18 mouse cellular contexts compared by ENCODE assay signal in the genomic region with DNA sequence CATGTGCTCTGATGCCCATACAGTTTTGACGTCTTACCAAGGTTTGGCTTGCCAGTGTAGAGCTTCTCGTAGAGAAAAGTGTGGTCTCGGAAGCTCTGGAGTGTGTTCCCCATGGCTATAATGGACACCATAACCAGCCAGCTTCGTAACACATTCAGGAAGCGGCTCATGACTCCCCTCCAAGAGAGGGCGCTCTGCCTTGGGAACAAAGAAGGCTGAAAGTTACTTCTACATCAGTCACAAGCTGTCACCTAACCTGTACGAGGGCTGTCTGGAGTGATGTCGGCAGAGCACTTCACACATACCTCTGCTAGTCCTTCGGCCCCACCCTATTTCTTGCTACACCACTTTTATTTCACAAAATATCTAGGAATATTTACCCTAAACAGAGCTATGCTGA. TPM values are rescaled to one million over a fixed set of nuclear protein-coding genes. Genes with fewer than 3 reads are reported as not detected.
DNase-seq lines count a peak whose midpoint lies in the region; ATAC-seq and TF ChIP-seq lines count a peak whose summit lies in the region.
"Had no signal": no experiment of that assay in that cellular context is flagged by ENCODE, and none has a peak within 500 bp of the region (broad histone marks: within the 10 kb centered on the region; RNA-seq: fewer than 3 reads in every experiment).

No protein-coding gene starts in this region.

- peaks cover 3% of the 10 kb centered on the region; the same call in 1 of the 2 replicates for H3K4me1 ChIP-seq in forebrain, postnatal 0 days (ENCODE audit: insufficient read depth)
- H3K4me1 ChIP-seq in forebrain, embryonic 14.5 days (ENCODE audit: control insufficient read depth, insufficient read depth, low read length), result peaks cover 14% of the 10 kb centered on the region; the same call in 1 of the 2 replicates
- peaks cover 8 to 12% of the 10 kb centered on the region in 2 experiments; a peak in 3 of 4 replicates for H3K4me1 ChIP-seq in liver, embryonic 14.5 days (replicated peaks; ENCODE audit: control insufficient read depth in 2 of 2, insufficient read depth in 2 of 2, low read length in 1 of 2)
- H3K4me1 ChIP-seq in liver, embryonic 11.5 days (replicated peaks; ENCODE audit: control insufficient read depth, insufficient read depth, low read length), result peaks cover 4% of the 10 kb centered on the region; the same call in 1 of the 2 replicates
- H3K4me1 ChIP-seq in ES-Bruce4 (ENCODE audit: control insufficient read depth, insufficient read depth, low read length), result no peaks in the 10 kb centered on the region
- H3K4me1 ChIP-seq in midbrain, embryonic 13.5 days (replicated peaks), result peaks cover 34% of the 10 kb centered on the region

- H3K4me3 ChIP-seq in forebrain, postnatal 0 days (ENCODE audit: low read depth, low read length), result no peak overlapping the region
- no peak overlapping the region for H3K4me3 ChIP-seq in forebrain, embryonic 14.5 days (ENCODE audit: low read depth, low read length)
- H3K4me3 ChIP-seq in liver, embryonic 14.5 days (ENCODE audit: insufficient read depth in 1 of 2, low read depth in 2 of 2, low read length in 2 of 2), result no peak overlapping the region
- no peak overlapping the region for H3K4me3 ChIP-seq in liver, embryonic 11.5 days (ENCODE audit: low read depth, low read length)
- no peak overlapping the region for H3K4me3 ChIP-seq in ES-Bruce4 (ENCODE audit: low read depth, low read length)
- H3K4me3 ChIP-seq in midbrain, embryonic 13.5 days (replicated peaks), result no peak overlapping the region
- H3K4me3 ChIP-seq: forebrain, embryonic 13.5 days; heart, adult 2 months; hindbrain, embryonic 15.5 days; midbrain, embryonic 10.5 days; stomach, embryonic 15.5 days had no signal

- WGBS in forebrain, postnatal 0 days, result 76% methylated on average over 9 of the region's 9 CpGs
- 77% methylated on average over 9 of the region's 9 CpGs for WGBS in forebrain, embryonic 14.5 days
- 83% methylated on average over 9 of the region's 9 CpGs for WGBS in liver, embryonic 14.5 days (ENCODE audit: insufficient replicate concordance)
- WGBS in liver, embryonic 11.5 days, result 83% methylated on average over 9 of the region's 9 CpGs
- 77% methylated on average over 9 of the region's 9 CpGs for WGBS in midbrain, embryonic 13.5 days

- H3K9ac ChIP-seq in forebrain, postnatal 0 days, result no peak overlapping the region
- H3K9ac ChIP-seq in forebrain, embryonic 14.5 days (ENCODE audit: low read length), result no peak overlapping the region
- H3K9ac ChIP-seq in liver, embryonic 14.5 days (replicated peaks), result no peak overlapping the region
- H3K9ac ChIP-seq in liver, embryonic 11.5 days (ENCODE audit: low read depth, low read length), result no peak overlapping the region
- H3K9ac ChIP-seq in ES-Bruce4 (ENCODE audit: low read depth, poor library complexity, severe bottlenecking), result no peak overlapping the region
- no peak overlapping the region for H3K9ac ChIP-seq in midbrain, embryonic 13.5 days (replicated peaks)
- H3K9ac ChIP-seq: forebrain, embryonic 13.5 days; hindbrain, embryonic 15.5 days; stomach, embryonic 15.5 days had no signal

- no peak for DNase-seq in forebrain, postnatal 0 days
- DNase-seq in forebrain, embryonic 14.5 days (ENCODE audit: low spot score), result no peak
- no peak for DNase-seq in liver, embryonic 14.5 days (ENCODE audit: low read depth in 3 of 3, low spot score in 3 of 3)
- no peak for DNase-seq in liver, embryonic 11.5 days (ENCODE audit: low spot score)
- DNase-seq in lung, postnatal 14 days, result peak; percentile 22
- no peak for DNase-seq in right cerebral cortex, adult 2 months (ENCODE audit: low spot score in 2 of 2)
- DNase-seq: adrenal gland, postnatal 14 days; cerebellum, postnatal 25 days; heart, postnatal 10 days; kidney, postnatal 10 days; left cerebral cortex, postnatal 4 days had no signal

- no peak for TF ChIP-seq POLR2A in ES-Bruce4 (IDR thresholded peaks at IDR 0.05; ENCODE audit: insufficient read depth, low read length)

- H3K27me3 ChIP-seq in forebrain, postnatal 0 days (ENCODE audit: insufficient read depth, low read length), result no peaks in the 10 kb centered on the region
- H3K27me3 ChIP-seq in forebrain, embryonic 14.5 days (replicated peaks; ENCODE audit: control insufficient read depth, insufficient read depth, low read length), result no peaks in the 10 kb centered on the region
- no peaks in the 10 kb centered on the region for H3K27me3 ChIP-seq in liver, embryonic 14.5 days (ENCODE audit: control insufficient read depth, insufficient read depth, low read length)
- H3K27me3 ChIP-seq in liver, embryonic 11.5 days (replicated peaks; ENCODE audit: control insufficient read depth, insufficient read depth, low read length), result no peaks in the 10 kb centered on the region
- H3K27me3 ChIP-seq in ES-Bruce4 (ENCODE audit: control insufficient read depth, insufficient read depth, low read length, poor library complexity, severe bottlenecking), result no peaks in the 10 kb centered on the region
- no peaks in the 10 kb centered on the region for H3K27me3 ChIP-seq in midbrain, embryonic 13.5 days
- H3K27me3 ChIP-seq: forebrain, embryonic 13.5 days; hindbrain, embryonic 15.5 days; stomach, embryonic 15.5 days had no signal

- no peak overlapping the region for H3K4me2 ChIP-seq in forebrain, postnatal 0 days (ENCODE audit: low read depth)
- H3K4me2 ChIP-seq in forebrain, embryonic 14.5 days (ENCODE audit: low read length), result no peak overlapping the region
- H3K4me2 ChIP-seq in liver, embryonic 14.5 days (ENCODE audit: low read depth), result no peak overlapping the region
- no peak overlapping the region for H3K4me2 ChIP-seq in liver, embryonic 11.5 days
- no peak overlapping the region for H3K4me2 ChIP-seq in midbrain, embryonic 13.5 days (replicated peaks)
- H3K4me2 ChIP-seq: forebrain, embryonic 13.5 days; stomach, embryonic 15.5 days had no signal

- TF ChIP-seq EP300 in liver, embryonic 14.5 days (IDR thresholded peaks at IDR 0.05; ENCODE audit: low read depth), result no peak
- TF ChIP-seq EP300 in ES-Bruce4 (IDR thresholded peaks at IDR 0.05; ENCODE audit: insufficient read depth, low read depth, low read length), result no peak

- ATAC-seq in forebrain, postnatal 0 days, result no peak
- ATAC-seq in forebrain, embryonic 14.5 days, result no peak
- no peak for ATAC-seq in liver, embryonic 14.5 days (ENCODE audit: insufficient read depth)
- no peak for ATAC-seq in liver, embryonic 11.5 days (replicated peaks; ENCODE audit: low FRiP score)
- ATAC-seq in midbrain, embryonic 13.5 days, result no peak
- ATAC-seq: forebrain, embryonic 13.5 days had no signal

- no peak overlapping the region for H3K27ac ChIP-seq in forebrain, postnatal 0 days (ENCODE audit: low read depth, low read length)
- no peak overlapping the region for H3K27ac ChIP-seq in forebrain, embryonic 14.5 days (ENCODE audit: low read depth, low read length)
- no peak overlapping the region for H3K27ac ChIP-seq in liver, embryonic 14.5 days
- H3K27ac ChIP-seq in liver, embryonic 11.5 days (ENCODE audit: low read depth, low read length), result no peak overlapping the region
- no peak overlapping the region for H3K27ac ChIP-seq in ES-Bruce4 (ENCODE audit: insufficient read depth, low read length)
- H3K27ac ChIP-seq in midbrain, embryonic 13.5 days, result no peak overlapping the region
- H3K27ac ChIP-seq: forebrain, embryonic 13.5 days; heart, adult 2 months; hindbrain, embryonic 15.5 days; midbrain, embryonic 10.5 days; stomach, embryonic 15.5 days had no signal

- H3K9me3 ChIP-seq in forebrain, postnatal 0 days (ENCODE audit: low read length), result no peaks in the 10 kb centered on the region
- no peaks in the 10 kb centered on the region for H3K9me3 ChIP-seq in forebrain, embryonic 14.5 days (replicated peaks; ENCODE audit: control insufficient read depth, low read length)
- no peaks in the 10 kb centered on the region for H3K9me3 ChIP-seq in liver, embryonic 14.5 days (ENCODE audit: control insufficient read depth, low read length)
- H3K9me3 ChIP-seq in liver, embryonic 11.5 days (ENCODE audit: control insufficient read depth, low read length), result no peaks in the 10 kb centered on the region
- no peaks in the 10 kb centered on the region for H3K9me3 ChIP-seq in ES-Bruce4 (replicated peaks; ENCODE audit: control insufficient read depth, insufficient read depth, low read length, poor library complexity, severe bottlenecking)
- H3K9me3 ChIP-seq in midbrain, embryonic 13.5 days, result no peaks in the 10 kb centered on the region
- H3K9me3 ChIP-seq: forebrain, embryonic 13.5 days; hindbrain, embryonic 15.5 days; midbrain, embryonic 10.5 days; stomach, embryonic 15.5 days had no signal

- peak; percentile 21; the same call in 1 of the 2 replicates for TF ChIP-seq CTCF in forebrain, postnatal 0 days (IDR thresholded peaks at IDR 0.05; ENCODE audit: low read depth)
- TF ChIP-seq CTCF in liver, embryonic 14.5 days (IDR thresholded peaks at IDR 0.05; ENCODE audit: low read depth), result peak; percentile 33
- peak; percentile 68 for TF ChIP-seq CTCF in ES-Bruce4 (IDR thresholded peaks at IDR 0.05; ENCODE audit: low read depth, low read length)

- peaks cover 28% of the 10 kb centered on the region for H3K36me3 ChIP-seq in forebrain, postnatal 0 days (ENCODE audit: insufficient read depth)
- H3K36me3 ChIP-seq in forebrain, embryonic 14.5 days (ENCODE audit: control insufficient read depth, insufficient read depth, low read length), result peaks cover 30% of the 10 kb centered on the region
- peaks cover 15% of the 10 kb centered on the region for H3K36me3 ChIP-seq in liver, embryonic 14.5 days (replicated peaks; ENCODE audit: control insufficient read depth, insufficient read depth, low read depth)
- H3K36me3 ChIP-seq in liver, embryonic 11.5 days (ENCODE audit: control insufficient read depth, insufficient read depth, low read length), result peaks cover 10% of the 10 kb centered on the region; the same call in 1 of the 2 replicates
- H3K36me3 ChIP-seq in ES-Bruce4 (ENCODE audit: control insufficient read depth, insufficient read depth, low read length, poor library complexity, severe bottlenecking), result peaks cover 6% of the 10 kb centered on the region; the same call in 1 of the 2 replicates
- peaks cover 33% of the 10 kb centered on the region for H3K36me3 ChIP-seq in midbrain, embryonic 13.5 days

RNA-seq across cellular contexts. Expression of gene Erg28, which starts 2.3 kb away (rescaled TPM):
- 68.1 and 75.4 TPM in 2 replicates for total RNA-seq in forebrain, postnatal 0 days (2014; rRNA removed)
- polyA plus RNA-seq in forebrain, postnatal 0 days (2015; fragmentation: Nextera tagmentation; extraction: Ambion mirVana), result 118 TPM in 2 replicates
- polyA plus RNA-seq in forebrain, embryonic 14.5 days (2014; fragmentation: Nextera tagmentation; extraction: Ambion mirVana), result 102 and 105 TPM in 2 replicates
- polyA plus RNA-seq in liver, embryonic 14.5 days (2012; rRNA removed), result 49.6 and 58.9 TPM in 2 replicates
- 91.9 and 98.4 TPM in 2 replicates for polyA plus RNA-seq in liver, embryonic 14.5 days (2014; fragmentation: Nextera tagmentation; extraction: Ambion mirVana)
- polyA plus RNA-seq in liver, embryonic 11.5 days (2014; fragmentation: Nextera tagmentation; extraction: Ambion mirVana), result 138 and 141 TPM in 2 replicates
- polyA plus RNA-seq in ES-Bruce4 (2011; ENCODE audit: insufficient read depth, insufficient read length, low read depth, missing spikeins), result 97.1 and 99.3 TPM in 2 replicates
- polyA plus RNA-seq in midbrain, embryonic 13.5 days (2015; fragmentation: Nextera tagmentation; extraction: Ambion mirVana), result 92.9 and 93.0 TPM in 2 replicates

RNA-seq across cellular contexts. Expression of gene Ttll5, which starts 2.4 kb away (rescaled TPM):
- total RNA-seq in forebrain, postnatal 0 days (2014; rRNA removed), result 13.2 and 17.5 TPM in 2 replicates
- polyA plus RNA-seq in forebrain, postnatal 0 days (2015; fragmentation: Nextera tagmentation; extraction: Ambion mirVana), result 8.2 and 11.1 TPM in 2 replicates
- polyA plus RNA-seq in forebrain, embryonic 14.5 days (2014; fragmentation: Nextera tagmentation; extraction: Ambion mirVana), result 15.2 and 15.5 TPM in 2 replicates
- 5.6 and 6.2 TPM in 2 replicates for polyA plus RNA-seq in liver, embryonic 14.5 days (2012; rRNA removed)
- 6.4 and 7.1 TPM in 2 replicates for polyA plus RNA-seq in liver, embryonic 14.5 days (2014; fragmentation: Nextera tagmentation; extraction: Ambion mirVana)
- 13.9 and 14.6 TPM in 2 replicates for polyA plus RNA-seq in liver, embryonic 11.5 days (2014; fragmentation: Nextera tagmentation; extraction: Ambion mirVana)
- 19.4 and 23.5 TPM in 2 replicates for polyA plus RNA-seq in ES-Bruce4 (2011; ENCODE audit: insufficient read depth, insufficient read length, low read depth, missing spikeins)
- polyA plus RNA-seq in midbrain, embryonic 13.5 days (2015; fragmentation: Nextera tagmentation; extraction: Ambion mirVana), result 13.6 and 14.0 TPM in 2 replicates
